Mouse (Mus musculus): ENCODE measurements at regions not wholly inside any gene's neighbourhood (a gene's known extent, or its start where the extent isn't known, plus 50 kb on each side); places are given as distances from the start of the nearest gene placed in this dataset.

GRCm38 (mm10) chr8:11094516-11094915 is 86.3 kb upstream of the Irs2 start:
- DNase-seq (ENCODE audit: extremely low read depth, low read depth, low spot score), result no peak

- DNase-seq (ENCODE audit: extremely low read depth, low read depth, low spot score), result no peak
Observed at GRCm38 (mm10) chr8:11092348-11092747, 84.1 kb upstream of the Irs2 start.

GRCm38 (mm10) chr8:11091675-11092345 is 83.6 kb upstream of the Irs2 start:
- DNase-seq (ENCODE audit: extremely low read depth, low read depth, low spot score), result no peak

GRCm38 (mm10) chr8:11088946-11089665 is 80.8 kb upstream of the Irs2 start:
- DNase-seq (ENCODE audit: extremely low read depth, low read depth, low spot score), result peak; percentile 95

GRCm38 (mm10) chr8:11085244-11085643 is 77.0 kb upstream of the Irs2 start:
- DNase-seq (ENCODE audit: extremely low read depth, low read depth, low spot score), result peak; percentile 82

GRCm38 (mm10) chr8:11084051-11084533 is 75.8 kb upstream of the Irs2 start:
- DNase-seq (ENCODE audit: extremely low read depth, low read depth, low spot score), result no peak

GRCm38 (mm10) chr8:11080813-11081212 is 72.6 kb upstream of the Irs2 start:
- DNase-seq (ENCODE audit: extremely low read depth, low read depth, low spot score), result no peak

GRCm38 (mm10) chr8:11079805-11080204 is 71.5 kb upstream of the Irs2 start:
- no peak for DNase-seq (ENCODE audit: extremely low read depth, low read depth, low spot score)

GRCm38 (mm10) chr8:11077138-11077537 is 68.9 kb upstream of the Irs2 start:
- no peak for DNase-seq (ENCODE audit: extremely low read depth, low read depth, low spot score)

GRCm38 (mm10) chr8:11071162-11071561 is 62.9 kb upstream of the Irs2 start:
- no peak for DNase-seq (ENCODE audit: extremely low read depth, low read depth, low spot score)

- DNase-seq (ENCODE audit: extremely low read depth, low read depth, low spot score), result no peak
Observed at GRCm38 (mm10) chr8:11067450-11067849, 59.2 kb upstream of the Irs2 start.

GRCm38 (mm10) chr8:11065990-11066389 is 57.7 kb upstream of the Irs2 start:
- no peak for DNase-seq (ENCODE audit: extremely low read depth, low read depth, low spot score)

- no peak for DNase-seq (ENCODE audit: extremely low read depth, low read depth, low spot score)
Observed at GRCm38 (mm10) chr8:11065303-11065702, 57.0 kb upstream of the Irs2 start.

GRCm38 (mm10) chr8:11063058-11063457 is 54.8 kb upstream of the Irs2 start:
- no peak for DNase-seq (ENCODE audit: extremely low read depth, low read depth, low spot score)

GRCm38 (mm10) chr8:11062348-11062946 is 54.2 kb upstream of the Irs2 start:
- peak; percentile 31 for DNase-seq (ENCODE audit: extremely low read depth, low read depth, low spot score)

- no peak for DNase-seq (ENCODE audit: extremely low read depth, low read depth, low spot score)
Observed at GRCm38 (mm10) chr8:11061711-11062110, 53.5 kb upstream of the Irs2 start.

GRCm38 (mm10) chr8:11060604-11061003 is 52.3 kb upstream of the Irs2 start:
- no peak for DNase-seq (ENCODE audit: extremely low read depth, low read depth, low spot score)

GRCm38 (mm10) chr8:11058392-11058791 is 50.1 kb upstream of the Irs2 start:
- DNase-seq (ENCODE audit: extremely low read depth, low read depth, low spot score), result no peak
